Mouse (Mus musculus) gastrocnemius, postnatal 4 days (tissue): Measurements from ENCODE around the gene Nudt16. TPM values are rescaled to one million over a fixed set of nuclear protein-coding genes. Genes with fewer than 3 reads are reported as not detected.

Source experiments
- DNase-seq, 2 experiments: peaks; one replicate each; pipeline ENCODE4 v3.0.0; 2021 to 2022; ENCODE audit warnings: low spot score in 2 of 2, mixed read lengths in 2 of 2
- long read RNA-seq, 2 experiments: library from polyadenylated mRNA; stranded (forward); transcript quantifications; one replicate each; pipeline ENCODE4 v2.0.0; 2021
- total RNA-seq, 2 experiments: library from RNA; stranded (reverse); gene quantifications; 2 replicates each; pipeline ENCODE4 v1.2.3; 2021

Gene Nudt16
- 10 to 100 TPM; 10.2 to 10.5 TPM for total RNA-seq
- long read RNA-seq, experiment 1, transcript Nudt16-201 (3 exons, 1,631 nt) = major isoform, 13 of 17 reads
- long read RNA-seq, experiment 1, partial matches to known transcripts = 1 of 17 reads
- long read RNA-seq, experiment 1, other reads (novel, unspliced or antisense) = 0 of 17 reads
- long read RNA-seq, experiment 2, transcript Nudt16-201 (3 exons, 1,631 nt) = major isoform, 12 of 15 reads
- long read RNA-seq, experiment 2, partial matches to known transcripts = 2 of 15 reads
- long read RNA-seq, experiment 2, other reads (novel, unspliced or antisense) = 0 of 15 reads

- peak; percentile 69 to 88 for DNase-seq
Measured at GRCm38 (mm10) chr9:105131253-105132001, at the start of gene Nudt16. Gene Nudt16 (minus strand): TSS chr9:105131824.

- no peak for DNase-seq
Measured at GRCm38 (mm10) chr9:105144992-105145391, 13.4 kb upstream of the Nudt16 start, which contains the start of gene 1700080E11Rik. Gene 1700080E11Rik (minus strand): TSS chr9:105145092.

GRCm38 (mm10) chr9:105139204-105139603 is 7.6 kb upstream of the Nudt16 start:
- no peak for DNase-seq

- no peak for DNase-seq
Measured at GRCm38 (mm10) chr9:105136404-105136803, 4.8 kb upstream of the Nudt16 start.

GRCm38 (mm10) chr9:105134536-105134935 is 2.9 kb upstream of the Nudt16 start:
- no peak for DNase-seq

GRCm38 (mm10) chr9:105132002-105132367 is 361 bp upstream of the Nudt16 start:
- no peak for DNase-seq

- DNase-seq = peak in 1 of 2 experiments; percentile 5
Measured at GRCm38 (mm10) chr9:105130331-105130730, 1.3 kb downstream of the Nudt16 start.

GRCm38 (mm10) chr9:105125206-105125605 is 6.4 kb downstream of the Nudt16 start:
- peak in 1 of 2 experiments; percentile 5 for DNase-seq

GRCm38 (mm10) chr9:105103893-105104292 is 27.7 kb downstream of the Nudt16 start:
- DNase-seq = no peak

GRCm38 (mm10) chr9:105101911-105102310 is 29.7 kb downstream of the Nudt16 start:
- DNase-seq = no peak

GRCm38 (mm10) chr9:105100807-105101570 is 30.6 kb downstream of the Nudt16 start:
- no peak for DNase-seq

- no peak for DNase-seq
Measured at GRCm38 (mm10) chr9:105080246-105080645, 51.4 kb downstream of the Nudt16 start.

Other genes starting within 250 kb of the Nudt16 start
- gene Mrpl3, start 78.6 kb downstream of the Nudt16 start, total RNA-seq = 10 to 100 TPM; 88.7 to 96.0 TPM
- gene 1700080E11Rik, start 13.3 kb upstream of the Nudt16 start, total RNA-seq = not detected